Mouse (Mus musculus) gastrocnemius, postnatal 4 days (tissue): Measurements from ENCODE around the gene Nr4a2. TPM values are rescaled to one million over a fixed set of nuclear protein-coding genes. Genes with fewer than 3 reads are reported as not detected.

Experiments used
- DNase-seq, 2 experiments: peaks; one replicate each; pipeline ENCODE4 v3.0.0; 2021 to 2022; ENCODE audit warnings: low spot score in 2 of 2, mixed read lengths in 2 of 2
- total RNA-seq, 2 experiments: library from RNA; stranded (reverse); gene quantifications; 2 replicates each; pipeline ENCODE4 v1.2.3; 2021

Gene Nr4a2
- total RNA-seq, 2 experiments from 2014 or later = 4.7 to 5.1 TPM

GRCm38 (mm10) chr2:57112949-57113348 lies 10.9 kb downstream of the Nr4a2 start:
- no peak for DNase-seq

- DNase-seq = no peak
Observed at GRCm38 (mm10) chr2:57111791-57112538, 11.8 kb downstream of the Nr4a2 start.

- no peak for DNase-seq
Observed at GRCm38 (mm10) chr2:57111011-57111790, 12.6 kb downstream of the Nr4a2 start.

- no peak for DNase-seq
Observed at GRCm38 (mm10) chr2:57110401-57110800, 13.4 kb downstream of the Nr4a2 start.

- DNase-seq = no peak
Observed at GRCm38 (mm10) chr2:57109926-57110325, 13.9 kb downstream of the Nr4a2 start.

GRCm38 (mm10) chr2:57109301-57109700 lies 14.5 kb downstream of the Nr4a2 start:
- no peak for DNase-seq

GRCm38 (mm10) chr2:57108349-57108930 lies 15.4 kb downstream of the Nr4a2 start:
- no peak for DNase-seq

GRCm38 (mm10) chr2:57105401-57105800 lies 18.4 kb downstream of the Nr4a2 start:
- no peak for DNase-seq

GRCm38 (mm10) chr2:57104731-57105130 lies 19.1 kb downstream of the Nr4a2 start:
- no peak for DNase-seq

- DNase-seq = no peak
Observed at GRCm38 (mm10) chr2:57103845-57104660, 19.8 kb downstream of the Nr4a2 start.

GRCm38 (mm10) chr2:57102856-57103844 lies 20.7 kb downstream of the Nr4a2 start:
- DNase-seq = no peak

GRCm38 (mm10) chr2:57102091-57102855 lies 21.5 kb downstream of the Nr4a2 start:
- no peak for DNase-seq

GRCm38 (mm10) chr2:57100241-57100640 lies 23.6 kb downstream of the Nr4a2 start:
- no peak for DNase-seq

- DNase-seq = no peak
Observed at GRCm38 (mm10) chr2:57072452-57072851, 51.4 kb downstream of the Nr4a2 start.

- DNase-seq = no peak
Observed at GRCm38 (mm10) chr2:57063480-57063879, 60.3 kb downstream of the Nr4a2 start.
